Mouse (Mus musculus): Measurements from ENCODE around the gene Gbx1. TPM values are rescaled to one million over a fixed set of nuclear protein-coding genes. Genes with fewer than 3 reads are reported as not detected.
A peak's percentile ranks its signal among the peaks of the same experiment; 100 is the strongest.

Gbx1 gene
- polyA plus RNA-seq, 1 experiment from 2014 or later = not detected

DNA sequence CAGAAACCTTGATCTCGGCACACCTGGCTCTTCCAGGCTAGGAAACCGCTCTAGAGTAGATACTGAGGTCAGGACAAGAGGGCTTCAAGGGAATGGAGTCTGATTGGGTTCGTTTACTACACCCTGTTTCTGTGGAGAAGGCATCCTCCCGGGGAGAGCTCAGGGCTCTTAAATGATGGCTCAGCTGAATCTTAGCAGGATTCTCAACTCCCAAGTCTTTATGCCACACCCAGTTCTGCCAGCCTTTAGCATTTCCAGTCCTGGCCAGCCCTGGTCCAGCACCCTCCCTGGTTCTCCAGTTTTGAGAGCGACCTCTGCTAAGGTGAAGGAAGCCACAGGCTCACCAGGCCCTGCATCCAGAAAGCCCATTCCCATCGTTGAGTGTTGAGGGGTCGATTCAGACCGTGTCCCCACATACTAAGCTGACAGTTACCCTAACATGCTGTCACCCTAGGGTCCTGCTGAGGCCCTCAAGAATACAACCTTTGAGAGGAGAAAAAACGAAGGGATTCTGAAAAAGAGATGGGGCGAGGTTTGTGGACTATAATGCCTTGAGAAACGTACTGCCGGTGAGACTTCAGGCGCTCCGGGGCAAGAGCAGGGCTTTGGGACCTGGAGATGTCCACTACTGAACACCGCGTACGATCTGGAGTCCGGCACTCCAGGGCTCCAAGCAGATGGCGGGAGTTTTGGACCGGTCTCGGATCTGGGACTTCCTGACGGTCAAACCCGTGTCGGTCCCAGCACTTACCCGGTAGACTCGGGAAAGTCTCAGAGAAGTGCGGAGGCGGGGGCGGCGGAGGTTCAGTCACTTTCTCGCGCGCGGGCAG is 1.4 kb downstream of the Gbx1 start:
- in situ Hi-C loops (cut with MboI; ENCODE audit: low pct_unique_long_range_greater_than_20kb) = no loop called here
- POLR2A ChIA-PET = no interaction called here
- CTCF ChIA-PET = interaction anchor here (2.0 kb wide), 1 partner anchor 15 kb away, joined by 9 read pairs; no protein-coding TSS in a partner anchor
- no peak for TF ChIP-seq CTCF (IDR thresholded peaks at IDR 0.05)
- peaks cover 59% of the 10 kb centered on the region for H3K27me3 ChIP-seq
- no peak for DNase-seq (ENCODE audit: low read depth, low spot score)
- ATAC-seq = no peak

DNA sequence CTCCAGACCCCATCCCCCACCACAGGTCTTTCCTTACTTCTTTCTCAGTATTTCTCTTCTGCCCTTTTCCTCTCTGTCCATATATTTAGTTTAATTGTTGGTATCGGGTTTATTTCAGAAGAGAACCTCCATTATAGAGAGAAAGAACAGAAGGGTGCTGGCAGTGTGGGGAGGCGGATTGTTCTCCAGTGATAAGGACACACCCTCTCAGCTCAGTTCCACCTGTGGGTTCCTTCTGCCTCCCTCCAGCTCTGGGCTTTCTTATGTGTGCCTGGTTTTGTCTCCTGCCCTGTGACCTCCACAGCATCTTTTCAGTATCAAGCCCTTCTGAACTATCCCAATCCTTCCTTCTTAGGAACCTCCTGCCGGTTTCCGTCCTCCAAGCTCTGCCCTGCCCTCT is 2.5 kb downstream of the Gbx1 start:
- CTCF ChIA-PET = interaction anchor here (1.0 to 2.0 kb wide), 2 partner anchors 14 to 17 kb away, joined by 4 to 9 read pairs; no protein-coding TSS in a partner anchor

DNA sequence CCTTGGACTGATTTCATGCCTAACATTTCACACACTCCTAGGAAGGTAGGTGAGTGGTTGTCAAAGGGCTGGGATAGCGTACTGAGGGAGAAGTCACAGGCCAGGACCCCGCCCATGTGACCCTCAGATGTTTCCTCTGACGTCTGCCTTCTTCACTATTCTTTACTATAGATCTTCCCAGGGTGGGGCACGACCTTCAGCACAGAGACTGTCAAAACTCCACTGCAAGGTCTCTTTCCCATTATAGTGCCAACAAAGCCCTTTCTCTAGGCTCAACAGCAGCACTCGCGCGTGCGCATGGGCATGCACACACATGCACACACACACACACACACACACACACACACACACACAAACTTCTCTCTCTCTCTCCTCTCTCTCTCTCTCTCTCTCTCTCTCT is 3.2 kb downstream of the Gbx1 start:
- ATAC-seq = no peak
- in situ Hi-C loops (cut with MboI; ENCODE audit: low pct_unique_long_range_greater_than_20kb) = no loop called here
- peaks cover 59% of the 10 kb centered on the region for H3K27me3 ChIP-seq
- no peak for DNase-seq (ENCODE audit: low read depth, low spot score)
- ChIA-PET CTCF (interaction anchor here (1.0 to 2.0 kb wide), 2 partner anchors 13 to 18 kb away, joined by 4 to 9 read pairs; no protein-coding TSS in a partner anchor), POLR2A (no interaction called here)
- TF ChIP-seq CTCF (IDR thresholded peaks at IDR 0.05) = no peak

More for the DNA sequence above, 2.5 kb downstream of the Gbx1 start:
- no peak for ATAC-seq
- in situ Hi-C loops (cut with MboI; ENCODE audit: low pct_unique_long_range_greater_than_20kb) = no loop called here
- H3K27me3 ChIP-seq = peaks cover 56% of the 10 kb centered on the region
- no peak for DNase-seq (ENCODE audit: low read depth, low spot score)
- POLR2A ChIA-PET = no interaction called here
- TF ChIP-seq CTCF (IDR thresholded peaks at IDR 0.05) = no peak

DNA sequence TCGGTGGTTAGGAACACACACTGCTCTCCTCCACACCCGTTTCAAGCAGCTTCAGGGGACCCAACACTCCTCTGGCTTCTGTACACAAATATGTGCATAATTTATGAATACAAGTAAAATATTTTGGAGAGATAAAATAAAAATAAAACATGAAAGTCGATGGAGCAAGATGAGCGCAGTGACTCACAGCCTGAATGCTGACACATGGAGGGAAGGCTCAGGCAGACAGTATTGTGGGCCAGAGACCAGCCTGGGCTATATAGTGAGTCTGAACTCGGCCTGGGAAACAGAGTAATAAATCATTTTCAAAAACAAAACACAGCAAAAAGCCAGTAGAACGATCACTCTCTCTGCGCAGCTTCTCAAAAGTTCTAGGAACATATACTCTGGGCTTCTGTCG is 5.6 kb downstream of the Gbx1 start:
- no peak for TF ChIP-seq CTCF (IDR thresholded peaks at IDR 0.05)
- ATAC-seq = no peak
- no peak for DNase-seq (ENCODE audit: low read depth, low spot score)
- in situ Hi-C loops (cut with MboI; ENCODE audit: low pct_unique_long_range_greater_than_20kb) = no loop called here
- POLR2A ChIA-PET = no interaction called here
- CTCF ChIA-PET = interaction anchor here (1.3 to 3.4 kb wide), 2 partner anchors 9 to 11 kb away, joined by 3 to 17 read pairs; no protein-coding TSS in a partner anchor
- H3K27me3 ChIP-seq = peaks cover 42% of the 10 kb centered on the region

DNA sequence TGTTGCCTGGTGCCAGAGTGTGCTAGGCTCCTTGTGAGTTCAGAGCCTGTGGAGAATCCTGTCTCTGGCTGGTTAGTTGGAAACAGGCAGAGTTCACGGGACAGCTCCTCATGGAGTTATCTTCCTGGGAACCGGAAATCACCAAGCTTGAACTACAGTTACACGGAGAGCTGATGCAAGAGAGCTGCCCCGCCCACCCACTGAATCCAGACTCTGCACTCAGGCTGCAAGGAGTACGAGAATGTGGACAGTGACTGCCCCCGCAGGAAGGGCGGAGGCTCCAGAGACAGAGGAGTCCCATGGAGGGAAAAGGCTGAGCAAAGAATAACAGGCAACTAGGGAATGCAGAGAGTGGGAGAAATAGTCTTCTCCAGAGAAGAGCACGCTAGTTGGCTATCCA is 14.7 kb downstream of the Gbx1 start:
- TF ChIP-seq CTCF (IDR thresholded peaks at IDR 0.05) = no peak
- no peak for DNase-seq (ENCODE audit: low read depth, low spot score)
- CTCF ChIA-PET = no interaction called here
- ATAC-seq = no peak
- POLR2A ChIA-PET = no interaction called here
- in situ Hi-C loops (cut with MboI; ENCODE audit: low pct_unique_long_range_greater_than_20kb) = loop anchor here (10.0 kb wide), 1 partner anchor 143 kb away; no protein-coding TSS in a partner anchor
- no peaks in the 10 kb centered on the region for H3K27me3 ChIP-seq

DNA sequence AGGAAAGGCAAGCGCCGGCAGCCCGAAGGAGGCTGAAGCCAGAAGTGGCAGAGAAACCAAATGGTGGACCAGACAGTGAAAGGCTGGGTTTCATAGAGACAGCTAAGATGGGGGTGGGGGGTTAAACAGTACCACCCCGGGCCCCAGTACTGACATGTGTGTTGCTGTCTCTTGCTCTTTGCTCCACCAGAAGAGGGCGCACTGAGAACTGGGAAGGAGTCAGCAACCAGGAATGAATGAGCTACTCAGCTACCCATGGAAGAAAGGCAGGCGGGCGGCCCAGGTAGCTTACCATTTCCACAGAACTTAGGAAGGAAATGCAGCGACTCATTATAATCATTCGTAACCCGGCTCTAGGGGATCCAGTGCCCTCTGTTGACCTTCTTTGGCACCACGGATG is 16.4 kb downstream of the Gbx1 start:
- DNase-seq (ENCODE audit: low read depth, low spot score) = no peak
- H3K27me3 ChIP-seq = no peaks in the 10 kb centered on the region
- POLR2A ChIA-PET = no interaction called here
- ATAC-seq = peak; percentile 54
- CTCF ChIA-PET = interaction anchor here (0.6 to 2.6 kb wide), 22 partner anchors 9 to 140 kb away, joined by 3 to 17 read pairs (median 4); partner anchors contain the start of gene Asb10
- in situ Hi-C loops (cut with MboI; ENCODE audit: low pct_unique_long_range_greater_than_20kb) = loop anchor here (10.0 kb wide), 1 partner anchor 144 kb away; no protein-coding TSS in a partner anchor
- TF ChIP-seq CTCF (IDR thresholded peaks at IDR 0.05) = peak; percentile 74

DNA sequence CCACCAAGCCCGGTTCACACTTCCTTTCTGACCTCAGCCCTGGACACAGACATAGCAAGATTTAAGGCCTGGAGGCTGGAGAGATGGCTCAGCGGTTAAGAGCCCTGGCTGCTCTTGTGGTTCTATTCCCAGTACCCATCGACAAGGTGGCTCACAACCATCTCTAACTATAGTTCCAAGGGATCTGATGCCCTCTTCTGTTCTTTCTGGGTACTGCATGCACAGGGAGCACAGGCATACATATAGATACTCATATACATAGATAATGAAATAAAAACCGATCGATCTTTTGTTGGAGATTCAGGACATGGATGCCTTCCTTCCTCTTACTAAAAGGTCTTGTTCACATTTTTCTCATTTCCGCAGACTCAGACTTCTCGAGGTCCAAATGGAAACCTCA is 18.6 kb downstream of the Gbx1 start:
- in situ Hi-C loops (cut with MboI; ENCODE audit: low pct_unique_long_range_greater_than_20kb) = no loop called here
- POLR2A ChIA-PET = interaction anchor here (0.5 kb wide), 1 partner anchor 11 kb away, joined by 4 read pairs; no protein-coding TSS in a partner anchor
- no peak for ATAC-seq

DNA sequence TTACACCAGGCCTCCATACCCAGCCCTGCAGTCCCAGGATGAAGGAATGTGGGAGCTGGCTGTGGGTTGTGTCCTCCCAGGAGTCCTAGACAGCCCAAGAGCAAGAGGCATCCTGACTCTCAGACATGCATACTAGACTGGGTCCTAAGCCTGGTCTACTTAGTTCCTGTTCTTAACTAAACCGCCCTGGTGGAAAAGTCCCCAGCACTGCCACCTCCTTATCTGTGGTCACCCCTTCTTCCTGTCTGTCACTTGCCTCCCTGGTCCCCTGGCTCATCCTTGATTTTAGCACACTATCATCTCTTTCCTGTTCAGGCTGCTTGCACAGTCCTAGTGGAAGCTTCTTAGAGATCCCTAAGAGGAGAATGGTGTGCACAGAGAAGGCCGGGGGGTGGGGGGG is 21.5 kb downstream of the Gbx1 start:
- ChIA-PET POLR2A (no interaction called here), CTCF (no interaction called here)
- DNase-seq (ENCODE audit: low read depth, low spot score) (no peak), ATAC-seq (no peak)
- H3K27me3 ChIP-seq = no peaks in the 10 kb centered on the region
- no peak for TF ChIP-seq CTCF (IDR thresholded peaks at IDR 0.05)
- in situ Hi-C loops (cut with MboI; ENCODE audit: low pct_unique_long_range_greater_than_20kb) = no loop called here

More for the DNA sequence above, 18.6 kb downstream of the Gbx1 start:
- no peaks in the 10 kb centered on the region for H3K27me3 ChIP-seq
- no peak for DNase-seq (ENCODE audit: low read depth, low spot score)
- no peak for TF ChIP-seq CTCF (IDR thresholded peaks at IDR 0.05)
- CTCF ChIA-PET = no interaction called here

DNA sequence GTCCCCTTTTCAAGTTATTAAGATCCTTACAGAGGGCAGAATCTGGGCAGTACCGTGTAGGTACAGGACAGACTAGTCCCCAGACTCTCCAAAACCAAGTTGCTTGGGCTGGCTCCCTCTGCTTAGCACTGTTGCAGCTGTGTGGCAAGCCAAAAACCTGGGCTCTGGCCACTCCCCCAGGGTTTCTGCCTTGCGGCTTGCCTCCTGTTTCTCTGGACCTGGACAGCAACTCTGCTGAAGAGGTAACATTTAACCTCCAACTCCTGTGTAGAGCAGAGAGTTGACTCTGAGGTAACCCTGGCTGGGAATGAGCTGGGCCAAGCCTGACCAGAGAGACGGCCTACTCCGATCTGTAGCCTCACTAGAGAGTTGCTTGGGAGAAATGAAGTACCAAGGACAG is 24.2 kb downstream of the Gbx1 start:
- no peak for TF ChIP-seq CTCF (IDR thresholded peaks at IDR 0.05)
- DNase-seq (ENCODE audit: low read depth, low spot score) (no peak), ATAC-seq (no peak)
- ChIA-PET CTCF (interaction anchor here (1.2 to 2.4 kb wide), 3 partner anchors 8 to 17 kb away, joined by 3 to 7 read pairs (median 3); no protein-coding TSS in a partner anchor), POLR2A (no interaction called here)
- H3K27me3 ChIP-seq = no peaks in the 10 kb centered on the region
- in situ Hi-C loops (cut with MboI; ENCODE audit: low pct_unique_long_range_greater_than_20kb) = no loop called here

DNA sequence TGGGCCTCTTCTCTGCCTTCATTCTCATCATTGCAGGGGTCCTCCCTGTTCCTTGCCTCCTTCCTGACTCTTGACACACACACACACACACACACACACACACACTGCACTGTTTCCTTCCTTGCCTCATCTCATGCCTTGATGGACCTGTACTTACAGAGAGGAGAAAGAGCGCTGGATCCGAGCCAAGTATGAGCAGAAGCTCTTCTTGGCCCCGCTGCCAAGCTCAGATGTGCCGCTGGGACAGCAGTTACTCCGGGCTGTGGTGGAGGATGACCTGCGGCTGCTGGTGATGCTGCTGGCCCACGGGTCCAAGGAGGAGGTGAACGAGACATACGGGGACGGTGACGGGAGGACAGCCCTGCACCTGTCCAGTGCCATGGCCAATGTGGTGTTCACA is 26.2 kb downstream of the Gbx1 start:
- CTCF ChIA-PET = interaction anchor here (1.9 to 2.4 kb wide), 2 partner anchors 10 to 14 kb away, joined by 5 to 7 read pairs; no protein-coding TSS in a partner anchor
- no peak for ATAC-seq
- TF ChIP-seq CTCF (IDR thresholded peaks at IDR 0.05) = no peak
- in situ Hi-C loops (cut with MboI; ENCODE audit: low pct_unique_long_range_greater_than_20kb) = no loop called here
- DNase-seq (ENCODE audit: low read depth, low spot score) = no peak
- POLR2A ChIA-PET = no interaction called here
- no peaks in the 10 kb centered on the region for H3K27me3 ChIP-seq

DNA sequence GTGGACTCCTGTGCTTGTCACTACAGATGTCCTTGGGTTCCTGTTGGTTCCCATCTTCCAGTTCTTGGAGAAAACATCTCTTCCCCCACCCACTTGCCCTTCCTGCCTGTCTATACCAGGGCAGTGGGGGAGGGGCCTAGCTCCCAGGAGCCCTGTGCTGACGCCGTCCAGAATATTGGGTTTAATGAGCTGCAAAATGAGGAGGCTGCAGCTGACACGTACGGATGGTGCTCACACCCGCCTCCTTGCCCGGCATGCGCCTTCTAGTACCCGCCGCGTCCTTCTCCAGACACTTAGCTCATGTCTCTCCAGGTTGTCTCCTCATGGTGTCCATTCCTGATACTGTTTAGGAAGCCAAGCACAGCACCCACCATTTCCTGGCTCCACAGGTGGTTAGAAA is 27.9 kb downstream of the Gbx1 start:
- no peak for DNase-seq (ENCODE audit: low read depth, low spot score)
- no peaks in the 10 kb centered on the region for H3K27me3 ChIP-seq
- POLR2A ChIA-PET = no interaction called here
- TF ChIP-seq CTCF (IDR thresholded peaks at IDR 0.05) = no peak
- CTCF ChIA-PET = interaction anchor here (1.9 to 2.5 kb wide), 2 partner anchors 9 to 11 kb away, joined by 6 to 11 read pairs; no protein-coding TSS in a partner anchor
- no peak for ATAC-seq
- in situ Hi-C loops (cut with MboI; ENCODE audit: low pct_unique_long_range_greater_than_20kb) = no loop called here
